Mouse (Mus musculus) gastrocnemius, postnatal 14 days (tissue): Measurements from ENCODE around the gene Zfhx3. TPM values are rescaled to one million over a fixed set of nuclear protein-coding genes. Genes with fewer than 3 reads are reported as not detected.
"Not testable (repeated sequence)": the region's sequence is repeated elsewhere in the genome, so short reads cannot be mapped to it uniquely, and the experiment has no call there.

ENCODE experiments used
- DNase-seq: peaks from one replicate; pipeline ENCODE4 v3.0.0; 2021; ENCODE audit warnings: mixed read lengths
- intact Hi-C: fragments of 180-260 bp; cut with DNase I; formaldehyde crosslinking; loops from one replicate; pipeline ENCODE4 v1.15.1; 2025; ENCODE audit warnings: low total_unique reads
- long read RNA-seq, 2 experiments: library from polyadenylated mRNA; stranded (forward); transcript quantifications; one replicate each; pipeline ENCODE4 v2.0.0; 2021
- total RNA-seq, 2 experiments: library from RNA; stranded (reverse); gene quantifications; 2 replicates each; pipeline ENCODE4 v1.2.3; 2021

Zfhx3 gene
- 10 to 100 TPM in 1 of 2 experiments, 1 to 10 TPM in 1; 9.7 to 10.8 TPM for total RNA-seq
- long read RNA-seq, experiment 1, partial matches to known transcripts, result 1 of 1 reads
- long read RNA-seq, experiment 1, other reads (novel, unspliced or antisense), result 0 of 1 reads
- long read RNA-seq, experiment 2, partial matches to known transcripts, result 5 of 5 reads
- long read RNA-seq, experiment 2, other reads (novel, unspliced or antisense), result 0 of 5 reads

GRCm38 (mm10) chr8:107941922-107942694 is at the start of gene Zfhx3:
Gene Zfhx3, plus strand, starts transcription at chr8:107942644.
- no peak for DNase-seq
- intact Hi-C loops, result no loop called here

- DNase-seq, result no peak
- intact Hi-C loops, result no loop called here
Measured at GRCm38 (mm10) chr8:107918984-107919383, 23.5 kb upstream of the Zfhx3 start.

- no peak for DNase-seq
- intact Hi-C loops, result no loop called here
Measured at GRCm38 (mm10) chr8:107926149-107926548, 16.3 kb upstream of the Zfhx3 start.

GRCm38 (mm10) chr8:107936725-107937124 is 5.7 kb upstream of the Zfhx3 start:
- intact Hi-C loops, result no loop called here
- DNase-seq, result no peak

DNA sequence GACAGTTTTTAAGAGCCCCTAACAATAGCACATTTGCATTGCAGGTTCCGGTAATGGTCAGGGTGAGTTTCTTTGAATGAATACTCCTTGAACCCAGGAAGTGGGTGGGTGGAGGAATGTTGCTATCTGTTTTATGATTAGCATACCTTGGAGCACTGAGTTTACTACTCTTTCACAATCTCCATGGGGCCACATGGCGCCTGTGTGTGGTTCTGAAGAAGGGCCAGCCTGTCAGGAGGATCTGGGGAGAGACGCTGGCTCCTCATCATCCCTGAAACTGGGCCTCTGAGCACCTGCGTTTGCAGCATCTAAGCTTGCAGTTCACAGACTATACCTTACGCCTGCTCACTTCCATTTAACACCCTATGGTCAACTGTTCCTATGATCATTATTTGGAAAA is 4.2 kb upstream of the Zfhx3 start:
- intact Hi-C loops, result not testable (repeated sequence)

DNA sequence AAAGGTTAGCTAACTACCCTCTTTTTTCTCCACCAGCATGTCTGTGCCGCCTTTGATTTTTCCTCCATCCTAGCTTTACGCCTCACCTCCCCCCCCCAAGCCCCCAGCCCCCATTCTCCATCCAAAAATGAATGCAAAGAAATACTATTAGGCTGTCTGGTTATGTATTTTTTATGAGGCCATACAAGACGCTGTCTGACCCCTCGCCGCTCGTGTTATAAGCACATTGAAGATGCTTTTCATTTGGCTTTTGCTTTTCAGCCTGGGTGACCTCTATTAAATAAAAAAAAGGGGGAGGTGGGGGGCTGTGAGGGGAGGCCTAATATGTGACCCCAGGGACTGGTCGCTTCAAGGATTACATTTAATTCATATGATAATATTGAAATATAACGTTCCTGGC is 2.3 kb upstream of the Zfhx3 start:
- intact Hi-C loops, result no loop called here
- DNase-seq, result no peak

More for the DNA sequence above, 4.2 kb upstream of the Zfhx3 start:
- DNase-seq, result not testable (repeated sequence)

- intact Hi-C loops, result no loop called here
Measured at GRCm38 (mm10) chr8:107942752-107943510, 487 bp downstream of the Zfhx3 start.

DNA sequence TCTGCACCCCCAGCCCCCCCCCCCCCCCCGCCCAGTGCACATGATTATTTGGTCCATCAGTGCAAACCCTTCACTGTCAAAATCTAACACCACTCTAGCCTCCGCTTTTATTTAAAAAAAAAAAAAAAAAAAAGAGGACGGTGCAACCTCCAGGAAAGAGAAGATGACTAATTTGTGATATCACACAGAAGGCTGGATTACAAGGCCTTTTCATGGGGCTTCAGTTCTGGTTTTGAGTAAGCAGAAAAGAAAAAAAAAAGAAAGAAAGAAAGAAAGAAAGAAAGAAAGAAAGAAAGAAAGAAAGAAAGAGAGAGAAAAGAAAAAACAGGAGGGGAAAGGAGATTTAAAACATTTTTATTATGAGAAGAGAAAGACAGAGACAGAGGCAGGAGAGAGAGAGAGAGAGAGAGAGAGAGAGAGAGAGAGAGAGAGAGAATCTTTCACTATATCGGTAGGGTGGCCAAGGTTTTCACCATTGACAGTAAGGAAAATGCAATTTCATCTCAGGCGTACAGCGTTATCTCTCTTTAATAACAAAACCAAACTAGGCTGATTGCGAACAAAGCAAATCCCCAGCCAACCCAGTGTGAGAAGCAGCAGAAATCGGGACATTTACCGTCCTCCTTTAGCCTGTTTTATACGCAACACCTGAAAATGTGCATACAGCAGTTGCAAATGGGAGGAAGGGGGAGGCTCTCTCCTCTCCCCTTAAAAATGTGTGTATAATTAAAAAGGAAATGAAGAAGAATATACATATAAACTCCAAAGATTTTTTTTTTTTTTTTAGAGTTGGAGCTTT is 1.3 kb downstream of the Zfhx3 start:
- no peak for DNase-seq
- intact Hi-C loops, result no loop called here

More at GRCm38 (mm10) chr8:107942752-107943510, 487 bp downstream of the Zfhx3 start:
- no peak for DNase-seq

GRCm38 (mm10) chr8:107944676-107945600 is 2.5 kb downstream of the Zfhx3 start:
- DNase-seq, result no peak

DNA sequence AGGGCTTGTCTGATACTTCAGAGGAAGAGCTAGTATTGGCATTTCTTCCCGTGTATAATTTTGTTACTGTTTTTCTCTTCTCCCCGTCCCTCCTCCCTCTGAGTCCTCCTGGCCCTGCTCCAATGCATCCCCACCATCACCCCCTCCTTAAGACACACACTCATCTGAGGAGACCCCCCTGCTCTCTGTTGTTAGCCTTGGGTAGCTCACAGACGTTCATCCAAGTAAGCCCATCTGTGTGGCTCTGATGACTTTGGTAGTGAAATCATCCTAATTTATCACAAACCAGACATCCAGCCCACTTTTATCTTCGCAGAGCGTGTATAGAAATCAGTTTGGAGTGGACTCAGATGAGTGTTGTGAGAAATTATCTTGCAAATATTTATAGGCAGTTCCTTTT is 4.4 kb downstream of the Zfhx3 start:
- DNase-seq, result no peak
- intact Hi-C loops, result no loop called here

More at GRCm38 (mm10) chr8:107944676-107945600, 2.5 kb downstream of the Zfhx3 start:
- intact Hi-C loops, result no loop called here

DNA sequence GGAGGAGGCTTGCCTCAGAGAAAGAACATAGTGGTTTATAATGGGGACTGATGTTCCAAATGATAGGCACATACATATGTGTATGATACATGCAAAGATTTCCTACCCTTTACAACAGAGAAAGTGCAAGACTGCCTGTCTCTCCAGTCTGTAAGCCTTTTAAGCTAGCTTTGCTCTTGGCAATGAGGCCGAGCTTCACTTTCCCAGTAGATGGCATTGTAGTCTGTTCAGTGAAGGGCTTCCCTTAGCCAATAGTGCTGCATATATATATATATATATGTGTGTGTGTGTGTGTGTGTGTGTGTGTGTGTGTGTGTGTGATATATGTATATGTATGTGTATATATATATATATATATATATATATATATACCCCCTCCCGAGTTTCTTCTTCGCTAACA is 13.4 kb downstream of the Zfhx3 start:
- intact Hi-C loops, result no loop called here
- no peak for DNase-seq

DNA sequence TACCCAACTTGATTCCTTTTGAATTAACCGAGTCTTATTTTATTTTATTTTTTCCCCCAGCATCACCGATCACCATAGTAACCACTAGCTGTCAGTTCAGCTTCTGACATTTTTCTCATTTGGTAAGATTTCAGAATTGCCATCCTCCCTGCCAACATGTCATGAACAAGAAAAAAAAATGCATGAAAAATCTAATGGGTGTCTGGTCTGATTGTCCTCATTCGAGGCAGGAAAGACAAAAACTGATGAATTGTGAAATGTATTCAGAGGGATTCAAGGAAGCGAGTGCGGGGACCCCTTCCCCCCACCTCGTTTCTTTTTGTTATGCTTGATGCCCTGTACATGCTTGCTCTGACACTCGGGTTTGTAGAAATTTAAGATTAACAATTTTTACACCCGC is 15.1 kb downstream of the Zfhx3 start:
- intact Hi-C loops, result no loop called here
- DNase-seq, result no peak

GRCm38 (mm10) chr8:107960466-107960865 is 18.0 kb downstream of the Zfhx3 start:
- no peak for DNase-seq
- intact Hi-C loops, result no loop called here

GRCm38 (mm10) chr8:107960878-107961277 is 18.4 kb downstream of the Zfhx3 start:
- no peak for DNase-seq
- intact Hi-C loops, result no loop called here

DNA sequence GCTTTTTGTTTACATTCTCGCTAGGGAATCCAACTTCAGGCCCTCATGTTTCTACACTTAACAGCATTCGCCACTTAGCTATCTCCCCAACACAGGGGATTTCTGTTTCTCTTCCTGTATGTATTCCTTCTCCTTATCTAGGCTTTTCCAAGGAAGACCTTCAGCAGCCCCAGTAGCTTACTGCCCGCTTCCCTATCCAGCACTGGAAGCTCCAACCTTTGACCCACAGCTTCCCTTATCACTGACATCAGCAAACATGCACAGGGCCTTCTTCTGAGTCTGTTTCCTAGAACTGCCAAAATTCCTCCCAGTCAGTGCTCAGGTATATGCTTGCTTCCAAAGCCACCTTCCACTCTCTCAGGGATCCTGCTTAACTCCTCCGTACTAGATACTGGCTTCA is 29.8 kb downstream of the Zfhx3 start:
- intact Hi-C loops, result no loop called here
- DNase-seq, result no peak

GRCm38 (mm10) chr8:107974451-107974850 is 32.0 kb downstream of the Zfhx3 start:
- no peak for DNase-seq
- intact Hi-C loops, result no loop called here

DNA sequence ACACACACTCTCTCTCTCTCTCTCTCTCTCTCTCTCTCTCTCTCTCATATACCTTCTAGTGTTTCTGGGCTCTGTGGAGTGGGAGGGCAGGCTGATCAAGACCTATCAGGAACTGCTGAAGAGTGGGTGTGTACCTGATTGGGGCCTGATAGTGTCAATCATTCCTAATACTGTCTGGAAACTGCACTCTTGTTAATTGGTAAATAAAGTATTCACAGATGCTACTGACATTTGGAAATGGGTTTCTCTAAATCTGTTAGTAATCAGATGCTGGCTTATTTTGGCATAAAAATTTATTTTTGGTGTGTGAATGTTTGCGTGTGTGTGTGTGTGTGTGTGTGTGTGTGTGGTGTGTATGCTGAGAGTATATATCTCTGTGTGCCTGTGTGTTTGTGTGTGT is 35.8 kb downstream of the Zfhx3 start:
- intact Hi-C loops, result no loop called here
- DNase-seq, result no peak

DNA sequence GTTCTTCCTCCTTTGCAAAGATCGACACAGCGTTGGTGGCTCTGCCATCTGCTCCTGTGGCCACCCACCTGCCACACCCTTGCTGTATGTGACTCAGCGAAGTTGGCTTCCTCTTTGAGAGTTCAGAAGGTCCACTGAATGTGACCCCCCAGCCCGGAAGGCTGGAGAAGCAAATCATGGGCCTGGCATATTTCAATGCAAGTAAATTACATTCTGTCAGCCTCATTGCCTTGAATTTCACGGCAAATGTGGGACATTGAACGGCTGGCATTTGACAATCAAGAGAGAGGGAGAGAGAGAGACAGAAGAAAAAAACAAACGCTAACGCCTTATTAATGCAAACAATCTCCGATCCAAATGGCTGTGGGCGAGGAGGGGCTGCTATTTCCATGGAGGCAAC is 38.2 kb downstream of the Zfhx3 start:
- no peak for DNase-seq
- intact Hi-C loops, result no loop called here

DNA sequence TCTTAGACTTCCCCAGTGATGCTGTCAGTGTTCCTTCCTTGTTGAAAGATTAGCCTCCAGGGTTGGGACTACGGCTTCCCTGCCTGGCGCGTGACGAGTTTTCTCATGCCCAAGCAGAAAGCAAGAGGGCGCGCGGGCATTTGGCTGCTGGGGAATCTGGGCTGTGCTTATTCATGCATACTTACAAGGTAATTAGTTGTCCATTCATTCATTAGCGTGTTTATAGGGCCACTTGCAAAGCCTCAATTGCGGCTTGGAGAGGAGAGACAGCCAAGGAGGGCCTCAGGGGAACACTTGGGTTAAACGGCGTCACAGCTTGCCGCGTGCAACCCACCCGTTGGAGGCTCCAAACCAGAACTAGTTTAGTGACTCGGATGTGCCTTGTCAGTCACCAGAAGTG is 44.2 kb downstream of the Zfhx3 start:
- no peak for DNase-seq
- intact Hi-C loops, result no loop called here
